Mouse (Mus musculus) frontal cortex, adult (tissue): ENCODE data around the gene Hes1.
"Not testable (repeated sequence)": the region's sequence is repeated elsewhere in the genome, so short reads cannot be mapped to it uniquely, and the experiment has no call there.

Experiments used
- ATAC-seq: cut with Nextera tagmentation; 2 replicates; pipeline ENCODE4 v1.9.2; 2017; ENCODE audit warnings: mild to moderate bottlenecking, moderate library complexity, mixed read lengths; ENCODE audit not compliant: low TSS enrichment

Gene Hes1

GRCm38 (mm10) chr16:30069950-30070770 lies 6.0 kb downstream of the Hes1 start:
- peak; percentile 14 for ATAC-seq

GRCm38 (mm10) chr16:30070771-30071191 lies 6.6 kb downstream of the Hes1 start:
- ATAC-seq, result peak; percentile 22; the same call in 1 of the 2 replicates

- ATAC-seq, result no peak
These were observed 9.1 kb downstream of the Hes1 start for GRCm38 (mm10) chr16:30073317-30073716.

- ATAC-seq, result no peak
These were observed 17.3 kb downstream of the Hes1 start for GRCm38 (mm10) chr16:30081498-30081897.

GRCm38 (mm10) chr16:30081980-30082379 lies 17.8 kb downstream of the Hes1 start:
- ATAC-seq, result no peak

GRCm38 (mm10) chr16:30082965-30083364 lies 18.8 kb downstream of the Hes1 start:
- ATAC-seq, result no peak

GRCm38 (mm10) chr16:30083536-30083935 lies 19.4 kb downstream of the Hes1 start:
- ATAC-seq, result no peak

- no peak for ATAC-seq
These were observed 24.5 kb downstream of the Hes1 start for GRCm38 (mm10) chr16:30088646-30089045.

- no peak for ATAC-seq
These were observed 26.1 kb downstream of the Hes1 start for GRCm38 (mm10) chr16:30090200-30090865.

GRCm38 (mm10) chr16:30096050-30096449 lies 31.9 kb downstream of the Hes1 start:
- ATAC-seq, result no peak

- ATAC-seq, result no peak
These were observed 32.3 kb downstream of the Hes1 start for GRCm38 (mm10) chr16:30096475-30096874.

GRCm38 (mm10) chr16:30099124-30099523 lies 34.9 kb downstream of the Hes1 start:
- no peak for ATAC-seq

GRCm38 (mm10) chr16:30102149-30102915 lies 38.1 kb downstream of the Hes1 start:
- ATAC-seq, result no peak

- ATAC-seq, result no peak
These were observed 38.8 kb downstream of the Hes1 start for GRCm38 (mm10) chr16:30102982-30103381.

- ATAC-seq, result no peak
These were observed 39.3 kb downstream of the Hes1 start for GRCm38 (mm10) chr16:30103495-30103894.

GRCm38 (mm10) chr16:30104363-30104762 lies 40.2 kb downstream of the Hes1 start:
- no peak for ATAC-seq

GRCm38 (mm10) chr16:30105476-30105875 lies 41.3 kb downstream of the Hes1 start:
- ATAC-seq, result no peak

- ATAC-seq, result not testable (repeated sequence)
These were observed 44.0 kb downstream of the Hes1 start for GRCm38 (mm10) chr16:30108167-30108566.

- ATAC-seq, result no peak
These were observed 46.3 kb downstream of the Hes1 start for GRCm38 (mm10) chr16:30110466-30110865.

GRCm38 (mm10) chr16:30111069-30111468 lies 46.9 kb downstream of the Hes1 start:
- ATAC-seq, result no peak

GRCm38 (mm10) chr16:30111566-30111965 lies 47.4 kb downstream of the Hes1 start:
- no peak for ATAC-seq

- ATAC-seq, result no peak
These were observed 49.0 kb downstream of the Hes1 start for GRCm38 (mm10) chr16:30113170-30113569.
